Mouse (Mus musculus) CH12.LX (cell line): Measurements from ENCODE around the gene Arhgap18.

Experiments used
- CTCF ChIP-seq, 2 experiments: IDR thresholded peaks in 1 of 2; conservative IDR thresholded peaks in 1 of 2; 2 replicates each; pipeline ENCODE4 v1.5.1; 2011 to 2012; ENCODE audit warnings: low read depth in 2 of 2, low read length in 2 of 2, improper control_type of control experiment in 1 of 2, inconsistent platforms in 1 of 2, mild to moderate bottlenecking in 1 of 2, moderate library complexity in 1 of 2
- EP300 ChIP-seq: IDR thresholded peaks from 2 replicates; pipeline ENCODE4 v1.6.1; 2011; ENCODE audit warnings: low read length, improper control_type of control experiment
- POLR2A ChIP-seq: IDR thresholded peaks from 2 replicates; pipeline ENCODE4 v1.6.1; 2011; ENCODE audit warnings: low read depth, mild to moderate bottlenecking, improper control_type of control experiment, low read length
- SIN3A ChIP-seq: IDR thresholded peaks from 2 replicates; pipeline ENCODE4 v1.6.1; 2012; ENCODE audit warnings: low read length, improper control_type of control experiment, inconsistent platforms
- TCF12 ChIP-seq: IDR thresholded peaks from 2 replicates; pipeline ENCODE4 v1.6.1; 2014; ENCODE audit warnings: low read depth, mild to moderate bottlenecking, inconsistent platforms, low read length, improper control_type of control experiment
- UBTF ChIP-seq: IDR thresholded peaks from 2 replicates; pipeline ENCODE4 v1.6.1; 2012; ENCODE audit warnings: low read depth, mild to moderate bottlenecking, inconsistent platforms, low read length, improper control_type of control experiment, moderate library complexity
- USF1 ChIP-seq: IDR thresholded peaks from 2 replicates; pipeline ENCODE4 v1.6.1; 2014; ENCODE audit warnings: low read depth, mild to moderate bottlenecking, inconsistent platforms, low read length, improper control_type of control experiment

- no peak for TF ChIP-seq SIN3A
- TF ChIP-seq POLR2A: no peak
- no peak for TF ChIP-seq USF1
- TF ChIP-seq CTCF (conservative IDR thresholded peaks at IDR 0.05 in 1 of 2, IDR thresholded peaks at IDR 0.05 in 1 of 2; ENCODE audit: low read depth in 2 of 2, low read length in 2 of 2): no peak
- TF ChIP-seq EP300: no peak
- TF ChIP-seq UBTF: no peak
- TF ChIP-seq TCF12: no peak
Measured at GRCm38 (mm10) chr10:26810059-26810458, 56.8 kb downstream of the Arhgap18 start.
